Mouse (Mus musculus): ENCODE measurements at regions not wholly inside any gene's neighbourhood (a gene's known extent, or its start where the extent isn't known, plus 50 kb on each side); places are given as distances from the start of the nearest gene placed in this dataset.
A peak's percentile ranks its signal among the peaks of the same experiment; 100 is the strongest.

DNA sequence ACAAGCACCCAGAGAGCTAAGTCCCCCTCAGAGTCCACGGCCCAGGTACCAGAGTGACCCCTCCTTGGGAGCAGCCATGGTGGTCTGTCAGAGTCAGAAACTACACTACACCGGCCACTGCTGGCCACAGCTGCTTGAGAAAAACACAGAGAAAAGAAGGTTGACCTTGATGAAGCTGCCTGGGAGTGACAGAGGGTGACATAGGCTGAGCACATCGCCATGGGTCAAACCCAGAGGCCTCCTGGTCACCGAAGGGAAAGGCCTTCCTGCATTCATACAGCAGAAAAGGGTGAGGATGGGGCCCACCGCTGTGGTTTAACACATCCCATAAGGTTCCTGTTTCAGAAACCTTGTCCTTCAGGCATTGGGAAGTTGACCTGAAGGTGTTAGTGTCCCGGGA is 153.0 kb downstream of the Setd4 start:
- Histone ChIP-seq H3K4me2 (ENCODE audit: low read depth) (no peak overlapping the region), H3K79me2 (ENCODE audit: control insufficient read depth, insufficient read depth) (no peaks in the 10 kb centered on the region)
- TF ChIP-seq REST (IDR thresholded peaks at IDR 0.05; ENCODE audit: insufficient read depth, insufficient read length) (no peak), POLR2A (IDR thresholded peaks at IDR 0.05; ENCODE audit: insufficient read length, low read depth) (no peak), USF1 (IDR thresholded peaks at IDR 0.05; ENCODE audit: low read depth) (no peak), MAX (IDR thresholded peaks at IDR 0.05; ENCODE audit: low read depth) (no peak), TCF3 (IDR thresholded peaks at IDR 0.05; ENCODE audit: insufficient read length, low read depth) (no peak), MYOD1 (IDR thresholded peaks at IDR 0.05; ENCODE audit: control insufficient read depth in 1 of 3, insufficient read length in 2 of 3, low read depth in 2 of 3) (no peak), TCF12 (IDR thresholded peaks at IDR 0.05; ENCODE audit: insufficient read depth, poor library complexity, severe bottlenecking) (no peak), MYOG (IDR thresholded peaks at IDR 0.05; ENCODE audit: control insufficient read depth in 1 of 3, insufficient read depth in 1 of 3, insufficient read length in 2 of 3, low read depth in 2 of 3) (no peak), SRF (IDR thresholded peaks at IDR 0.05; ENCODE audit: control insufficient read depth, insufficient read length, low read depth) (no peak), POLR2AphosphoS2 (IDR thresholded peaks at IDR 0.05; ENCODE audit: insufficient read length, low read depth) (no peak), E2F4 (IDR thresholded peaks at IDR 0.05; ENCODE audit: insufficient read depth) (no peak), CEBPB (IDR thresholded peaks at IDR 0.05; ENCODE audit: insufficient read depth, poor library complexity, severe bottlenecking) (no peak)

GRCm38 (mm10) chr16:93449925-93450324 is 153.9 kb downstream of the Setd4 start:
- no peaks in the 10 kb centered on the region for H3K79me2 ChIP-seq (ENCODE audit: control insufficient read depth, insufficient read depth)
- no peaks in the 10 kb centered on the region for H3K27me3 ChIP-seq (ENCODE audit: control insufficient read depth, insufficient read depth, insufficient read length)
- H3K4me3 ChIP-seq = no peak overlapping the region
- H3K36me3 ChIP-seq (ENCODE audit: control insufficient read depth, insufficient read depth) = no peaks in the 10 kb centered on the region
- no peak overlapping the region for H3K4me2 ChIP-seq (ENCODE audit: low read depth)
- H3ac ChIP-seq (ENCODE audit: control insufficient read depth, insufficient read length) = no peak overlapping the region
- no peak for TF ChIP-seq TCF12 (IDR thresholded peaks at IDR 0.05; ENCODE audit: insufficient read depth, poor library complexity, severe bottlenecking)
- no peak for TF ChIP-seq POLR2A (IDR thresholded peaks at IDR 0.05; ENCODE audit: insufficient read length, low read depth)
- no peak for TF ChIP-seq E2F4 (IDR thresholded peaks at IDR 0.05; ENCODE audit: insufficient read depth)
- TF ChIP-seq MAX (IDR thresholded peaks at IDR 0.05; ENCODE audit: low read depth) = no peak
- no peak for TF ChIP-seq USF1 (IDR thresholded peaks at IDR 0.05; ENCODE audit: low read depth)
- TF ChIP-seq SRF (IDR thresholded peaks at IDR 0.05; ENCODE audit: control insufficient read depth, insufficient read length, low read depth) = no peak
- no peak for TF ChIP-seq MYOG (IDR thresholded peaks at IDR 0.05; ENCODE audit: control insufficient read depth in 1 of 3, insufficient read depth in 1 of 3, insufficient read length in 2 of 3, low read depth in 2 of 3)
- no peak for TF ChIP-seq TCF3 (IDR thresholded peaks at IDR 0.05; ENCODE audit: insufficient read length, low read depth)
- TF ChIP-seq CEBPB (IDR thresholded peaks at IDR 0.05; ENCODE audit: insufficient read depth, poor library complexity, severe bottlenecking) = no peak
- no peak for TF ChIP-seq POLR2AphosphoS2 (IDR thresholded peaks at IDR 0.05; ENCODE audit: insufficient read length, low read depth)
- no peak for TF ChIP-seq MYOD1 (IDR thresholded peaks at IDR 0.05; ENCODE audit: control insufficient read depth in 1 of 3, insufficient read length in 2 of 3, low read depth in 2 of 3)
- no peak for TF ChIP-seq REST (IDR thresholded peaks at IDR 0.05; ENCODE audit: insufficient read depth, insufficient read length)

More for the DNA sequence above, 153.0 kb downstream of the Setd4 start:
- H3ac ChIP-seq (ENCODE audit: control insufficient read depth, insufficient read length) = no peak overlapping the region
- no peak overlapping the region for H3K4me3 ChIP-seq
- H3K36me3 ChIP-seq (ENCODE audit: control insufficient read depth, insufficient read depth) = no peaks in the 10 kb centered on the region
- no peaks in the 10 kb centered on the region for H3K27me3 ChIP-seq (ENCODE audit: control insufficient read depth, insufficient read depth, insufficient read length)

DNA sequence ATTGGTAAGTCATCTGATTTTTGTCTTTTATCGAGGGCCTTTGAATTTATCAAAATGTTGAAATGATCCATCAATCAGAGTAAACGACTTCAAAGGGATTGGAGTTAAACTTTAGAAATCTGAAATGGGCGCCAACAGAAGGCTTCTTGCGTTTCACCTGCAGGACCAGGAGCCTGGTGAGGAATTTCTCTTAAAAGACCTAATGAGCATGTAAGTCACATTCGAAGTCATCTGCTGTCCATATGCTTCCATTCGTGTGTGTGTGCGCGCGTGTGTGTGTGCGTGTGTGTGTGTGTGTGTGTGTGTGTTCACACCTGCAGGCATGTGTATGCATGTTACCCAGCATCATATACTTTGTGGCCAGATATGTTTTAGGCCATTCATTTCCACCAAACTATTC is 155.7 kb downstream of the Setd4 start:
- no peak for TF ChIP-seq MYOD1 (IDR thresholded peaks at IDR 0.05; ENCODE audit: control insufficient read depth in 1 of 3, insufficient read length in 2 of 3, low read depth in 2 of 3)

GRCm38 (mm10) chr16:93446970-93447369 is 156.9 kb downstream of the Setd4 start:
- Histone ChIP-seq H3K4me2 (ENCODE audit: low read depth) (no peak overlapping the region), H3K36me3 (ENCODE audit: control insufficient read depth, insufficient read depth) (no peaks in the 10 kb centered on the region), H3ac (ENCODE audit: control insufficient read depth, insufficient read length) (no peak overlapping the region), H3K27me3 (ENCODE audit: control insufficient read depth, insufficient read depth, insufficient read length) (no peaks in the 10 kb centered on the region), H3K79me2 (ENCODE audit: control insufficient read depth, insufficient read depth) (no peaks in the 10 kb centered on the region), H3K4me3 (no peak overlapping the region)
- TF ChIP-seq E2F4 (IDR thresholded peaks at IDR 0.05; ENCODE audit: insufficient read depth) = no peak
- TF ChIP-seq POLR2A (IDR thresholded peaks at IDR 0.05; ENCODE audit: insufficient read length, low read depth) = no peak
- no peak for TF ChIP-seq MYOG (IDR thresholded peaks at IDR 0.05; ENCODE audit: control insufficient read depth in 1 of 3, insufficient read depth in 1 of 3, insufficient read length in 2 of 3, low read depth in 2 of 3)
- no peak for TF ChIP-seq TCF3 (IDR thresholded peaks at IDR 0.05; ENCODE audit: insufficient read length, low read depth)
- no peak for TF ChIP-seq REST (IDR thresholded peaks at IDR 0.05; ENCODE audit: insufficient read depth, insufficient read length)

More for the DNA sequence above, 155.7 kb downstream of the Setd4 start:
- Histone ChIP-seq H3K36me3 (ENCODE audit: control insufficient read depth, insufficient read depth) (no peaks in the 10 kb centered on the region), H3K4me3 (no peak overlapping the region), H3K4me2 (ENCODE audit: low read depth) (no peak overlapping the region), H3K27me3 (ENCODE audit: control insufficient read depth, insufficient read depth, insufficient read length) (no peaks in the 10 kb centered on the region), H3ac (ENCODE audit: control insufficient read depth, insufficient read length) (no peak overlapping the region), H3K79me2 (ENCODE audit: control insufficient read depth, insufficient read depth) (no peaks in the 10 kb centered on the region)

DNA sequence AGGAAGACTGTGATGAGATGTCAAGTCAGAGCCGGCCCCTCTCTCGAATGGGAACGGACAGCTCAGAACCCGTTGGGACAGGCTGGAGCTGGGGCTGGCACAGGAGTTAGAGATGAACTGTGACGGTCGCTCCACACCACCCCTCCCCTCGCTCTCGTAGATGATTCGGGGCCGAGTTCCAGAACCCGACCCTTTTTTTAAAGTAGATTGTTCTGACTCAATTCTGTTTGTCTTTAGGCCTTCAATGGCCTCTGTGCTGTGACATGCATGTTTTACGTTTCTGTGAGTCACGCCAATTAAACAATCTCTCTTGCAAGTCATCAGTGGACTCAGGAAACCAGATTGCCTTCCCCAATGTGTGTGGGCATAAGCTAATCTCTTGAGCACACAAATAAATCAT is 157.7 kb downstream of the Setd4 start:
- H3K4me3 ChIP-seq = no peak overlapping the region
- no peaks in the 10 kb centered on the region for H3K27me3 ChIP-seq (ENCODE audit: control insufficient read depth, insufficient read depth, insufficient read length)
- TF ChIP-seq SRF (IDR thresholded peaks at IDR 0.05; ENCODE audit: control insufficient read depth, insufficient read length, low read depth) = no peak
- no peak for TF ChIP-seq TCF3 (IDR thresholded peaks at IDR 0.05; ENCODE audit: insufficient read length, low read depth)
- TF ChIP-seq TCF12 (IDR thresholded peaks at IDR 0.05; ENCODE audit: insufficient read depth, poor library complexity, severe bottlenecking) = no peak
- no peak for TF ChIP-seq MYOD1 (IDR thresholded peaks at IDR 0.05; ENCODE audit: control insufficient read depth in 1 of 3, insufficient read length in 2 of 3, low read depth in 2 of 3)
- TF ChIP-seq MYOG (IDR thresholded peaks at IDR 0.05; ENCODE audit: control insufficient read depth in 1 of 3, insufficient read depth in 1 of 3, insufficient read length in 2 of 3, low read depth in 2 of 3) = no peak
- no peak for TF ChIP-seq CEBPB (IDR thresholded peaks at IDR 0.05; ENCODE audit: insufficient read depth, poor library complexity, severe bottlenecking)
- no peak for TF ChIP-seq POLR2A (IDR thresholded peaks at IDR 0.05; ENCODE audit: insufficient read length, low read depth)
- TF ChIP-seq USF1 (IDR thresholded peaks at IDR 0.05; ENCODE audit: low read depth) = no peak
- TF ChIP-seq MAX (IDR thresholded peaks at IDR 0.05; ENCODE audit: low read depth) = no peak
- TF ChIP-seq REST (IDR thresholded peaks at IDR 0.05; ENCODE audit: insufficient read depth, insufficient read length) = no peak
- TF ChIP-seq POLR2AphosphoS2 (IDR thresholded peaks at IDR 0.05; ENCODE audit: insufficient read length, low read depth) = no peak
- TF ChIP-seq E2F4 (IDR thresholded peaks at IDR 0.05; ENCODE audit: insufficient read depth) = no peak
- H3ac ChIP-seq (ENCODE audit: control insufficient read depth, insufficient read length) = no peak overlapping the region
- H3K36me3 ChIP-seq (ENCODE audit: control insufficient read depth, insufficient read depth) = no peaks in the 10 kb centered on the region
- peak overlapping the region; percentile 5 for H3K4me2 ChIP-seq (ENCODE audit: low read depth)
- no peaks in the 10 kb centered on the region for H3K79me2 ChIP-seq (ENCODE audit: control insufficient read depth, insufficient read depth)
